Mouse (Mus musculus): ENCODE data around the gene Lif.

GRCm38 (mm10) chr11:4276411-4276861 is 19.1 kb downstream of the Lif start:
- no peak for TF ChIP-seq CTCF (IDR thresholded peaks at IDR 0.05; ENCODE audit: insufficient read depth, low read depth, low read length)
- no peak for TF ChIP-seq POLR2A (IDR thresholded peaks at IDR 0.05; ENCODE audit: insufficient read depth, low read depth, low read length)
